Mouse (Mus musculus): Measurements from ENCODE around the gene Ssna1. TPM values are rescaled to one million over a fixed set of nuclear protein-coding genes. Genes with fewer than 3 reads are reported as not detected.
A peak's percentile ranks its signal among the peaks of the same experiment; 100 is the strongest.
"Not testable (repeated sequence)": the region's sequence is repeated elsewhere in the genome, so short reads cannot be mapped to it uniquely, and the experiment has no call there.

Ssna1 gene
- total RNA-seq, 4 experiments from 2014 or later = 59.0 to 71.0 (median 64.3) TPM

DNA sequence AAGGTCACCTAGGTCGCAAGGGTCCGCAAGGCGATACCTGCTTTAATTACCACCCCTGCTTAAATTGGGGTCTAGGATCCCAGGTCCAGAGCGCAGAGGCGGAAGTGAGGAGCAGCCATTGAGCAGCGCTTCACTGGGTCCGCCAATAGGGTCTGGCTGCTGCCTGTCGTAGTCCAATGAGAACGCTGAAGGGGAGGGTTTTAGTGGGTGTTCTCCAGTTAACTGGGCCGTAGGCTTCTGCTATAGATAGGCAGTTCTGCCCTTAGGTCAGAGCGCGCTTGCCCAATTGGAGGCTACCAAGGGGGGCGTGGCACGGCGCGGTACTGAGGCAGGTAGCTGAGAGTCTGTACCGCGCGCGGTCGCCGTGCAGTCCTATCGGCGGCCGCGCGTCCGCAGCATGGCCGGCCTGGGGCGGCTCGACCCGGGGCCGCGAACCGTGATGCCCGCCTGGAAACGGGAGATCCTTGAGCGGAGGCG, 9.9 kb downstream of the Ssna1 start, which contains the start of gene Tprn:
Gene Tprn, plus strand, starts transcription at position 328 of the 477 bp plus-strand sequence.
- peak; percentile 94 to 97 for DNase-seq (ENCODE audit: low spot score in 2 of 2)

GRCm38 (mm10) chr2:25261870-25262269, 10.4 kb downstream of the Ssna1 start:
- DNase-seq (ENCODE audit: low spot score in 2 of 2) = peak in 1 of 2 experiments; percentile 47

DNA sequence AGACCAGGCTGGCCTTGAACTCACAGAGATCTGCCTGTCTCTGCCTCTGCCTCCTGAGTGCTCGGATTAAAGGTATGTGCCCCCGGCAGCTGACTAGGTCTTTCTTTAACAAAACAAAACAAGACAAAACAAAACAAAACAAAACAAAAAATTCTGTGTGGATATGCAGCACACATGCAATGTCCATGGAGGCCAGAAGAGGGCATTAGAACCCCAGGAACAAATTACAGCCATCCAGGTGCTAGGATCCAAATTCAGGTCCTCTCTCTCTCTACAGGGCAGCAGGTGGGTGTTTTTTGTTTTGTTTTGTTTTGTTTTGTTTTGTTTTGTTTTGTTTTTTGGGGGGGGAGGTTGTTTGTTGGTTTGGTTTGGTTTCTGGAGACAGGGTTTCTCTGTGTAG, 13.4 kb downstream of the Ssna1 start:
- no peak for DNase-seq (ENCODE audit: low spot score in 2 of 2)

DNA sequence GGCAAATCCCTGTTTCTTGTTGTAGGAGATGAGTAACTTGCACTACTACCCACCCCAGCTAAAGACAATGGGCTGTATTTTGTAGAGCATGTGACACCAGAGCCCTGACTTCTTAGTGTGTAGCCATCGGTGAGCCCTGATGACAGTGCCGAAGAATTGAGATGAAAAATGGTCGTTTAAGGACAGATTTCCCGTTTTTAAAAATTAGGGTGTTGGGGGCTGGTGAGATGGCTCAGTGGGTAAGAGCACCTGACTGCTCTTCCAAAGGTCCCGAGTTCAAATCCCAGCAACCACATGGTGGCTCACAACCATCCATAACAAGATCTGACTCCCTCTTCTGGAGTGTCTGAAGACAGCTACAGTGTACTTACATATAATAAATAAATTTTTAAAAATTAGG, 15.0 kb downstream of the Ssna1 start:
- not testable (repeated sequence) for DNase-seq (ENCODE audit: low spot score in 2 of 2)

- DNase-seq (ENCODE audit: low spot score in 2 of 2) = not testable (repeated sequence)
Observed at GRCm38 (mm10) chr2:25256443-25257109, 15.7 kb downstream of the Ssna1 start.

- peak in 1 of 2 experiments; percentile 78 for DNase-seq (ENCODE audit: low spot score in 2 of 2)
Observed at GRCm38 (mm10) chr2:25255284-25255779, 16.9 kb downstream of the Ssna1 start, which contains the start of gene Tmem203. Tmem203 (plus strand) TSS chr2:25255439.

- DNase-seq (ENCODE audit: low spot score in 2 of 2) = no peak
Observed at GRCm38 (mm10) chr2:25252331-25252730, 19.9 kb downstream of the Ssna1 start.

DNA sequence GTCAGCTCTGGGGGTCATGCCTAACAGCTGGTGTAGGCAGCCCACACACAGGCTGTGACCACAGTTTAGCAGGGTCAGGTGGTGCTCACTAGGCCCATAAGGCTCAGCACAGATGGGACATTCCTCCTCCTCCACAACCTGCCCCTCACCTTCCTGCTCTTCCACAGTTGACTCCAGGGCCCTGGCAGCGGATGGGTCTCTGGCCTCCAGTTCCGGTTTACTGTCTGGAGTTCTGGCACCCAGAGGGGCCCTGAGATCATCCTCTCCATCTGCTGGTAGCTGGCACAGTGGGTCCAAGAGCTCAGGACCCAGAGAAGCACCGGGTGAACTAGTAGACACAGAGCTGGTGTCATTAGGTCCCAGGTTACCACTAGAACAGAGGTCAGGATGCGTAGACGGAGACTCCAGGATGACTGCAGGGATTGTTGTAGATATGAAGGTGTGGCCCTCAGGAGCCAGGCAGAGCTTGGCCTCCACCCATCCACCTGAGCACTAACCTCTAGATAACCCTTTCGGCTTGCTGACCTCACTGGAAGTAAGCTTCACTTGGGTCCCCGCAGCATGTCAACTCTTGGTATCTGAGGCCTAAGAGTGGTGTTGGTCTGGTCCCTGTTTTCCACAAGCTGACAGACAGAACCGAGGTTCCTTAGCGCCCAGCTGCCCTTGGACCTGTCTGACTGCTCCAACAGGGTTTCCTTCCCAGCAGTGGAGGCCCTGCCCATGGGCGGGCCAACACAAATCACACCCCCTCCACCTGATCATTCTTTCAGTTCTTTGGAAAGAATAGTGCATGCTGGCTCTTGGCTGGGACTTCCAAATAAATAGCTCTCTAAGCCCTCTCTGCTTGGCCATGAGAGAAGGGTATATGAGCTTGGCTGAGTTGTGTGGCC, 25.8 kb downstream of the Ssna1 start, which contains the start of gene AL732309.1:
Gene AL732309.1, minus strand, starts transcription at position 681 of the 890 bp plus-strand sequence.
- DNase-seq (ENCODE audit: low spot score in 2 of 2) = no peak

- no peak for DNase-seq (ENCODE audit: low spot score in 2 of 2)
Observed at GRCm38 (mm10) chr2:25244144-25244543, 28.1 kb downstream of the Ssna1 start.

DNA sequence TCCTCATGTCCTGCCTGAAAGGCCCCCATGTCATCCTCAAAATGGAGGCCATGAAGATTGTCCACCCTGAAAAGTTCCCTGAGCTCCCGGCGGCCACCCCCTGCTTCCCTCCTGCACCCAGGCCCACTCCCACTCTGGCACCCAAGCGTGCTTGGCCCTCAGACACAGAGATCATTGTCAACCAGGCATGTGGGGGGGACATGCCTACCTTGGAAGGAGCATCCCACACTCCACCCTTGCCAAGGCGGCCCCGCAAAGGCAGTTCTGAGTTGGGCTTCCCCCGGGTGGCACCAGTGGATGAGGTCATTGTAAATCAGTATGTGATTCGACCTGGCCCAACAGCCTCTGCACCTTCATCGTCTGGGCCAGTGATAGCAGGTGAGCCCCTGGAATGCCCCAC, 28.9 kb downstream of the Ssna1 start:
- DNase-seq (ENCODE audit: low spot score in 2 of 2) = no peak

DNA sequence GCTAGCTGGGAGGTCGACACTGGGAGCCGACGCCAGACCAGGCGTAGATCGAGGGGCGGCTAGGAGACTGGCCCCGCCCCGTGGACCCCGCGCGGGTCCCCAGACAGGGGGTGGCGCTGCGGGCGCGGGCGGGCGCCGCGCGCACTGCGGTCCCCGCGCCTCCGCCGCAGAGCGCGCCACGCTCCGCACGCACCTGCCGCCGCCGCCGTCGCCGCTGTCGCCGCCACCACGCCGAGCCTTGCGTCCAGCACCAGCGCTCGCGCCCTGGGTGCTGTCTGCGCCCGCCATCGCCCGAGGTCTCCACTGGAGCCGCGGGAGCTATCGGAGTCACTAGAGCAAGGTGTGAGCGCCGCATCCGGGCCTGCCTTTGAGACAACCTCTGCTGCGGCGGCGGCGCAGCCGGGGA, 30.1 kb downstream of the Ssna1 start, which contains the start of the genes Rnf208 and Cysrt1:
Gene Rnf208, plus strand, starts transcription at position 155 of the 406 bp plus-strand sequence.
Gene Cysrt1, minus strand, starts transcription at position 352 of the 406 bp plus-strand sequence.
- no peak for DNase-seq (ENCODE audit: low spot score in 2 of 2)

- no peak for DNase-seq (ENCODE audit: low spot score in 2 of 2)
Observed at GRCm38 (mm10) chr2:25241438-25241775, 30.8 kb downstream of the Ssna1 start.

GRCm38 (mm10) chr2:25240723-25241437, 31.4 kb downstream of the Ssna1 start:
- DNase-seq (ENCODE audit: low spot score in 2 of 2) = peak; percentile 60 to 64

- no peak for DNase-seq (ENCODE audit: low spot score in 2 of 2)
Observed at GRCm38 (mm10) chr2:25240310-25240709, 31.9 kb downstream of the Ssna1 start.

DNA sequence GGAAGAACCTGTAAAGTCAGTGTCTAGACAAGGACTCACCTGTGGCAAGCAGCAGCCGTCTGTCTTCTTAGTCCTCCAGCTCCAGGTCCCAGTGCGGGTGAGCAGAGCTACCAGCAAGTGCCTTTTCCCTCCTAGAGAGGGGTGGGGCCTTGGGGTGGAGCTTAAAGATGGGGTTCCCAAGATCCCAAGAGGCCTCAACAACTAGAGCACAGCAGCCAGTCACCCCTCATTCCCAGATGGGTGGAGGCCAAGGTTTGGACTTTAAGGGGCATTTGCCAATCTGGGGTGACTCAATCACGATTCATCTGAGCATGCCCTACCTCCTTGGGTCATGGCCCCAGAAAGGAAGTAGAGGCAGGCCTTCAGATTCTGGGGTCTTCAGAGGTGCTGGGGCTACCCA, 32.5 kb downstream of the Ssna1 start:
- DNase-seq (ENCODE audit: low spot score in 2 of 2) = no peak

- DNase-seq (ENCODE audit: low spot score in 2 of 2) = no peak
Observed at GRCm38 (mm10) chr2:25238106-25238505, 34.1 kb downstream of the Ssna1 start.

GRCm38 (mm10) chr2:25237522-25237921, 34.7 kb downstream of the Ssna1 start:
- no peak for DNase-seq (ENCODE audit: low spot score in 2 of 2)

- no peak for DNase-seq (ENCODE audit: low spot score in 2 of 2)
Observed at GRCm38 (mm10) chr2:25236614-25237013, 35.6 kb downstream of the Ssna1 start, which contains the start of gene Rnf224. Rnf224 (minus strand) TSS chr2:25236787.

- no peak for DNase-seq (ENCODE audit: low spot score in 2 of 2)
Observed at GRCm38 (mm10) chr2:25234551-25235220, 37.6 kb downstream of the Ssna1 start.

DNA sequence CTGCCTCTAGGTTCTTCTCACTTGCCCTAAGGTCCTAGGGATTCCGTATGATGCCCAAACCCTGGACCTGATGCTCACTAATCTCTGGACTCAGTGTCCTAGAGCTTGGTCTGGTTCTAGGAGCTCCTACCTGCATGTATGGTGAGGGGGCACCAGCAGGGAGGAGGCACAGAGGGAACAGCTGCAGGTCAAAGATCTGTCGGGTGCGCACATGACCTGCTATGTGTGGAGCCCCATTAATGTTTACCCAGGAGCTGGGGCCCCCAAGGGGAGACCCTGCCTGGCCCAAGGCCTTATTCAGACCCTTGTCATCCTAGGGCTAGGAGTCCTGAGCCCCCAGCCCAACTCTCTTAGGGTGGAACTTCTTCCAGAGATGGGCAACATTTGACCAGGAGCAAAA, 38.2 kb downstream of the Ssna1 start, which contains the start of gene Slc34a3:
Gene Slc34a3, minus strand, starts transcription at position 315 of the 400 bp plus-strand sequence.
- no peak for DNase-seq (ENCODE audit: low spot score in 2 of 2)

Data from layer of hippocampus, adult 8-10 months (tissue).